Mouse (Mus musculus) forebrain, embryonic 11.5 days (tissue): ENCODE data around the gene Fndc10. TPM values are rescaled to one million over a fixed set of nuclear protein-coding genes. Genes with fewer than 3 reads are reported as not detected.
"Not testable (repeated sequence)": the region's sequence is repeated elsewhere in the genome, so short reads cannot be mapped to it uniquely, and the experiment has no call there.

ENCODE experiments used
- ATAC-seq: fragments of 200-750 bp; cut with Nextera tagmentation; replicated peaks from 2 replicates; pipeline ENCODE4 v1.8.0; 2017; ENCODE audit warnings: moderate TSS enrichment; ENCODE audit not compliant: low FRiP score
- DNase-seq: peaks from one replicate; pipeline ENCODE4 v3.0.0-alpha.2; 2017; ENCODE audit warnings: low spot score
- H3K27ac ChIP-seq: fragments of 300-500 bp; sonication (generic); 2 replicates; pipeline ENCODE4 v1.5.1; 2014; ENCODE audit warnings: low read depth, low read length
- H3K27me3 ChIP-seq: fragments of 300-500 bp; sonication (generic); 2 replicates; pipeline ENCODE4 v1.6.1; 2014; ENCODE audit warnings: mild to moderate bottlenecking, low read length, mixed read lengths; ENCODE audit not compliant: control insufficient read depth, insufficient read depth
- H3K36me3 ChIP-seq: fragments of 300-500 bp; sonication (generic); 2 replicates; pipeline ENCODE4 v1.6.1; 2014; ENCODE audit warnings: mild to moderate bottlenecking, low read length, moderate library complexity, mixed read lengths; ENCODE audit not compliant: control insufficient read depth, insufficient read depth
- H3K4me1 ChIP-seq: fragments of 300-500 bp; sonication (generic); replicated peaks from 2 replicates; pipeline ENCODE4 v1.6.1; 2014; ENCODE audit warnings: low read length, mixed read lengths; ENCODE audit not compliant: control insufficient read depth, insufficient read depth
- H3K4me2 ChIP-seq: fragments of 300-500 bp; sonication (generic); 2 replicates; pipeline ENCODE4 v1.6.1; 2014; ENCODE audit warnings: low read depth, mild to moderate bottlenecking, low read length, moderate library complexity, mixed read lengths; ENCODE audit not compliant: severe bottlenecking
- H3K4me3 ChIP-seq: fragments of 300-500 bp; sonication (generic); 2 replicates; pipeline ENCODE4 v1.5.1; 2014; ENCODE audit warnings: low read depth, low read length
- H3K9ac ChIP-seq: fragments of 300-500 bp; sonication (generic); 2 replicates; pipeline ENCODE4 v1.6.1; 2014; ENCODE audit warnings: low read length
- H3K9me3 ChIP-seq: fragments of 300-500 bp; sonication (generic); 2 replicates; pipeline ENCODE4 v1.6.1; 2016; ENCODE audit warnings: low read length, mixed read lengths; ENCODE audit not compliant: control insufficient read depth
- WGBS: fragments of 180-500 bp; shearing (Covaris S2); extraction: QIAGEN DNeasy Blood & Tissue Kit; methylation state at CpG from one replicate; pipeline ENCODE4 v1.1.7; 2014; 5-methylcytosine and 5-hydroxymethylcytosine counted together
- polyA plus RNA-seq: library from polyadenylated mRNA; unstranded; fragments of >200 nt; fragmentation: Nextera tagmentation; extraction: Ambion mirVana; gene quantifications from 2 replicates; pipeline ENCODE4 v1.2.1, GENCODE M21; 2014

Gene Fndc10
- polyA plus RNA-seq, 1 experiment from 2014 or later = 2.3 TPM

DNA sequence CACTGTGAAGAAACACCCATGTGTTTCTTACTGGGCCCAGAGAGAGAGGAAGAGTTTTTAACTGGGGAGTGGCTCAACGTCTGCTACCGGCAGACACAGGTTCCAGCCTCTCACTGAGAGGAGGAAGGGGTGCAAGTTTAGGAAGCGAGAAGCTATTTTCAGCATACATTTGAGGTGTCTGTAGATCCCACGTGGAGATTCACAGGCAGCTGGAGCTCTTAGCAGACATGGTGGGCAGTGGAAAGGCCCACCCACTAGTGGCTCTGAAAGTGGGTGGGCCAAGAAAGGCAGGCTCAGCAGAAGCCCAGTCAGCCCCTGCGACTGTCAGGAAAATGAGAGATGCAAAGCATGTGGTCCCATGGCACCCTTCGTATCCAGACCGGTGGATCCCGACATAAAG, 44.1 kb downstream of the Fndc10 start:
- 67% methylated on average over 8 of the region's 8 CpGs for WGBS
- H3K4me2 ChIP-seq = no peak overlapping the region
- peaks cover 6% of the 10 kb centered on the region; the same call in 1 of the 2 replicates for H3K4me1 ChIP-seq
- DNase-seq = no peak
- no peak overlapping the region for H3K9ac ChIP-seq
- H3K4me3 ChIP-seq = no peak overlapping the region
- no peaks in the 10 kb centered on the region for H3K9me3 ChIP-seq
- H3K27me3 ChIP-seq = no peaks in the 10 kb centered on the region
- ATAC-seq = no peak
- peaks cover 2% of the 10 kb centered on the region; the same call in 1 of the 2 replicates for H3K36me3 ChIP-seq
- no peak overlapping the region for H3K27ac ChIP-seq

DNA sequence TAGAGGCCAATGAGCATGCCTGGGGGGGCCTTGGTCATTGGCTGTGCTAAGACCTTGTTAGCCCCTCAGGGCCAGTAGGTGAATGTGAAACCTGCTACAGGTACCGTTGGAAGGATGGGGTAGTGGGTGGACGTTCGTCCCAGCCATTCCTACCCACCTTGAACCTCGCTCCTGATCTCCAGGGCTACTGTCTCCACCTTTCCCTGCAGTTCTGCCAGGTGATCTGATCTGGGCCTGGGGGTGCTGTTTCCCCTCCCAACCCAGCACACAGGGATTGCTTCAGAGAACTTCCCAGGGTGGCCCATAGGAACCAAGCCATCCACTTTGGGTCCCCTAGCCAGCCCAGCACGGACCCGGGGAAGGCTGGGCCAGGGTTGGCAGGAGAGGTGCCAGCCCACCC, 45.0 kb downstream of the Fndc10 start:
- H3K9me3 ChIP-seq = no peaks in the 10 kb centered on the region
- no peak overlapping the region for H3K27ac ChIP-seq
- H3K4me3 ChIP-seq = no peak overlapping the region
- no peaks in the 10 kb centered on the region for H3K27me3 ChIP-seq
- ATAC-seq (no peak), DNase-seq (no peak)
- no peak overlapping the region for H3K9ac ChIP-seq
- peaks cover 2% of the 10 kb centered on the region; the same call in 1 of the 2 replicates for H3K36me3 ChIP-seq
- WGBS = 89% methylated on average over 6 of the region's 6 CpGs
- peaks cover 6% of the 10 kb centered on the region; the same call in 1 of the 2 replicates for H3K4me1 ChIP-seq
- H3K4me2 ChIP-seq = no peak overlapping the region

DNA sequence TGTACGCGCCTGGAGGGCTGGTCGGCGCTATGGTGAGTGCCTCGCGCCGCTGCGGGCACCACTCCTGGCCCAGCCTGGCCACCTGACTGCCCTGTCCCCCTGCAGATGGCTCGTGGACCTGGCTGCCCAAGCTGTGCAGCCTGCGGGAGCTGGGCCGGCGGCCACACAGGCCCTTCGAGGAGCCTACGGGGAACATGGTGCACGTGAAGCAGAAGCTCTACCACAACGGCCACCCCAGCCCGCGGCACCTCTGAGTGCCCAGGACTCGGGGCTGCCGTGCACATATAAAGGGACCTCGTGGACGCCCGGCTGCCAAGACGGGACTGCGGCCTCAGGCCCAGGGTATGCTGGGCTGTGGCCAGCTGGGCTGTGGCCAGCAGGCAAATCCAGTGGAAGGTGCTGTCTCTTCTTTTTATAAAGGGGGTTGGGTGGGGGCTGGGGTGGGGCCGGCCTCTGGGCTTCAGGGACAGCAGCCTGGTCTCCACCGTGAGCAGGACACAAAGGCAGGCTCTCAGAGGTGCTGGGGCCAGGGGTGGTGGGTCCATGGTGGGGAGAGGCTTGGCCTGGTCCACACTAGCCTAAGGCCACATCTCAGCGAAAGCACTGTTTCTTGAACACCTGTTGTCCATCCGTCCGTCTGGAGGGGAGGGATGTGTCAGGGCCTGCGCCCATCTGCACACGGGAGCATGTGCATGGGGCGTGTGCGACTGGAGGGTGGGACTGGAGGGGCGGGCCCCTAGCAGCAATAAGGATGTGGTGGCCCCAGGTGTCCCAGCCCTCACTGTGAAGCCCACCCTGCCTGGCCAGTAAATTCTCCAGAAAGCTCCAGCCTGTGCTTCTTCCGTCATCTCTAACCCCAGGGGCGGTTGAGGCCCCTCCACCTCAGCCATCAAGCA, 45.8 kb downstream of the Fndc10 start:
- peaks cover 2% of the 10 kb centered on the region; the same call in 1 of the 2 replicates for H3K36me3 ChIP-seq
- ATAC-seq = no peak
- no peak overlapping the region for H3K4me3 ChIP-seq
- H3K27ac ChIP-seq = no peak overlapping the region
- DNase-seq = no peak
- WGBS = 85% methylated on average over 37 of the region's 37 CpGs
- no peak overlapping the region for H3K9ac ChIP-seq
- H3K4me2 ChIP-seq = no peak overlapping the region
- H3K4me1 ChIP-seq = peaks cover 6% of the 10 kb centered on the region; the same call in 1 of the 2 replicates
- H3K27me3 ChIP-seq = no peaks in the 10 kb centered on the region
- no peaks in the 10 kb centered on the region for H3K9me3 ChIP-seq

DNA sequence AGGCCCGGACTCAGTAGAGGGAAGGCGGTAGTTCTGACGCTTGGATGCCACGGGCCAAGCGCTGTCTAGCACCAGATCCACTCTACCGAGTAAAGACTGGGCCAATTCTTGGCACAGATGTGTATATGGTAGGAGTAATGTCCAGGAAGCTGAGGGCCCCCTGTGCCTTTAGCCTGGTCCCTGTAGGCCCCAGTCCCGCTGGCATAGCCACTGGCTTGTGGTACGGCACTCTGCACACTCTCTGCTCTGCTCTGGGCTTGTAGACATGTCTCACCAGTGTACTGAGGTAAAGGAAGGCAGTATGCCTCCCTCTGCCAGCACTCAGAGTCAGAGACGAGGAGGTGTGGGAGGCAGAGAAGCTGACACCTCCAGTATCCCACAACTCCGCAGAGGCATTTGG, 46.5 kb downstream of the Fndc10 start:
- ATAC-seq, H3K36me3 ChIP-seq, H3K27ac ChIP-seq, H3K4me1 ChIP-seq, H3K4me2 ChIP-seq, H3K9me3 ChIP-seq, H3K27me3 ChIP-seq, H3K9ac ChIP-seq, DNase-seq, H3K4me3 ChIP-seq: not testable (repeated sequence)
- 93% methylated on average over 10 of the region's 10 CpGs for WGBS

- no peaks in the 10 kb centered on the region for H3K9me3 ChIP-seq
- no peaks in the 10 kb centered on the region for H3K4me1 ChIP-seq
- H3K36me3 ChIP-seq = peaks cover 2% of the 10 kb centered on the region; the same call in 1 of the 2 replicates
- ATAC-seq (no peak), DNase-seq (no peak)
- no peak overlapping the region for H3K9ac ChIP-seq
- no peak overlapping the region for H3K4me2 ChIP-seq
- no peak overlapping the region for H3K4me3 ChIP-seq
- H3K27ac ChIP-seq = no peak overlapping the region
- WGBS = 95% methylated on average over 5 of the region's 5 CpGs
- no peaks in the 10 kb centered on the region for H3K27me3 ChIP-seq
Measured at GRCm38 (mm10) chr4:155742684-155743083, 48.5 kb downstream of the Fndc10 start.

GRCm38 (mm10) chr4:155744474-155744873, 50.3 kb downstream of the Fndc10 start:
- ATAC-seq (no peak), DNase-seq (no peak)
- Histone ChIP-seq H3K27ac (no peak overlapping the region), H3K36me3 (peaks cover 2% of the 10 kb centered on the region; the same call in 1 of the 2 replicates), H3K9ac (no peak overlapping the region), H3K4me3 (no peak overlapping the region), H3K4me1 (no peaks in the 10 kb centered on the region), H3K9me3 (no peaks in the 10 kb centered on the region), H3K4me2 (no peak overlapping the region), H3K27me3 (no peaks in the 10 kb centered on the region)
- 95% methylated on average over 8 of the region's 8 CpGs for WGBS

- H3K36me3 ChIP-seq = peaks cover 2% of the 10 kb centered on the region
- no peak for DNase-seq
- ATAC-seq = no peak
- H3K27me3 ChIP-seq = no peaks in the 10 kb centered on the region
- H3K27ac ChIP-seq = no peak overlapping the region
- no peak overlapping the region for H3K4me3 ChIP-seq
- no peaks in the 10 kb centered on the region for H3K9me3 ChIP-seq
- no peaks in the 10 kb centered on the region for H3K4me1 ChIP-seq
- WGBS = 92% methylated on average over 5 of the region's 5 CpGs
- H3K4me2 ChIP-seq = no peak overlapping the region
- H3K9ac ChIP-seq = no peak overlapping the region
Measured at GRCm38 (mm10) chr4:155745136-155745535, 51.0 kb downstream of the Fndc10 start.
